Mouse (Mus musculus): ENCODE data around the gene Il34. TPM values are rescaled to one million over a fixed set of nuclear protein-coding genes. Genes with fewer than 3 reads are reported as not detected.

The Il34 gene
- polyA plus RNA-seq, 1 experiment: 13.4 TPM

- DNase-seq (ENCODE audit: low spot score): no peak
Observed at GRCm38 (mm10) chr8:110708429-110708828, 97.3 kb downstream of the Il34 start.

DNA sequence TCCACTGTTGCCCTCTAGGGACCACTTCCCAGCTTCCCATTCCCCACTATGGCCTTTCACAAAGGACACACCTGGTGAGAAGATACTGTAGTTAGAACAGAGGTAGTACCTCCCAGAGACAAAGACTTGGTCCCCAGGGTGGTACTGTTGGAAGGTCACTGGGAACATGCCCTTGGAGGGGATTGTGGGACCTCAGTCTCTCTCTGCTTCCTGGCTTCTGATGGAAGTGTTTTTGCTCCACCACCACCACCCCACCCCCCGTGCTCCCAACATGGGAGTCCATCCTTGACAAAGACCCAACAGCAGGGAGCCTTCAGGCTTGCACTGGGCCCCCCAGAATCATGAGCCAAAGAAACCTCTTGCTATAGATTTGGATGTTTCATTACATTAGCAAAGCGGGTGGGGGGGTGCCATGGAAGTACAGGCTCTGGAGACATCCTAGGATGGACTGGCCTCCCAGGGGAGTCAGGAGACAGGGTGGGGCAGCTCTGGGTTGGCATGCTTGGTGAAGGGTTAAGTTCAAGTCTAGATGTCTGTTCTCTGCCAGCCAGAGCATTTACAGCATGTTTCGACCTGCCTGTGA, 99.3 kb downstream of the Il34 start:
- peak; percentile 16 for DNase-seq (ENCODE audit: low spot score)

GRCm38 (mm10) chr8:110705391-110706287, 100.1 kb downstream of the Il34 start:
- no peak for DNase-seq (ENCODE audit: low spot score)

GRCm38 (mm10) chr8:110704103-110704502, 101.6 kb downstream of the Il34 start:
- no peak for DNase-seq (ENCODE audit: low spot score)

DNA sequence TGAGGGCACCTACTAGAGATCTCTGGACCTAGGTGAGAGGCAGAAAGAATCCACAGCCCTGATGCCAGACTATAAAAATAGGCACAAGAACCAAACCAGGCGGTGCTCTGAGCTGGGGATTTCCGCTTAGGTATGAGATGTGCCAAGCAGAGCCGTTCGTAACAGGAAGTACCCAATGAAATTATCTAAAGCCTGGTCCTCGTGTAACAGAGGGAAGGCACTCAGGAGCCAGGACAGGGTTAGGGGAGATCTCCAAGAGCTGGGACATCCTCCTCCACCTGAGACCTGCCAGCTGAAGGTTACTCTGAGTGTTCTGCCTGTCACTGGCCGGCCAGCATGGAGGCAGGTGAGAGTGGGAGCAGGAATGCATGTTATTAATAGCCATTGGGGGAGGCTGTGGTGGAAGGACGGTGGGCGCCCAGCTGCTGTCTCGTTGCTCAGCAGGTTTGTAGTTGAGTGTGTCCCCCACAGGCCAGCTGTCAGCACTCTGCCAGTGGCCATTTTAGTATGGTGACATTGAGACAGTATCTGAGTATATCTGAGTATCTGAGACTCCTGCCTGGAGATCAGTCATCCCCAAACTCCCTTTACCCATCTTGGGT, 102.2 kb downstream of the Il34 start:
- DNase-seq (ENCODE audit: low spot score): no peak

DNA sequence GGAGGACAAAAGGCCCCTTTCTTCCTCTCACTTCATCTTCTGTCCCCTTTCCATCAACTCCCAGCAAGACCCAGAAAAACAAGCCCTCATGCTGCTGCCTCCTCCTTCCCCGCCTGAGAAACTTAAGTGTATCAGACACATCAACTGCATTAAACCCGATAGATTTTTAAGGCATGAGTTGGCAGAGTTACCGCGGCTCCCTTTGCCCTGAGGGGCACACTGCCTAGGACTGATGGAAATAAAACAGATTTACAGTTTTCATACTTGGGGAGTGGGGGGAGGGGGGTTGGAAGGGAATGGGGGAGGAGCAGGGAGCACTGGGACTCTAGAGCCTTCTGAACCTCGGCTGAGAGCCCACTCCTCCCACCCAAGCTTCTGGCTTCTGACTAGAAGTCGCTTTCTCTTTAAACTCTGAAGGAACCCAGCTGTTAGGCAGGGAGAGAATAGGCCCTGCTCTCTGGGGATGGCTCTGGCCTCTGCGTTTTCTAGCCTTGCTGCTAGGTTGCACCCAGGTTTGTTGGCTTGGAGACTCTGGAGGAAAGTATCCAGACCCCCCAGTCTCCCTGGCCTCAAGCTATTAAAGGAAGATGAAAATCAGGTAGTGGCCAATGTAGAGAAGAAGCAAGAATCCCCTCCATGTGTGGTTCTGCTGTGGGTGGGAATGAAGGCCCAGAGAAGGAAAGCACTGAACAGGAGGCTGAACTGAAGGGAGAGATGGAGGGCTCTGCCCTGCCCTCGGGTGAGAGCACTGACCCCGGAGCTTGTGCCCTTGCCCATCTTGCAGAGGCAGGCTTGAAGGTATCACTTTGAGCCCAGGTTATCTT, 102.9 kb downstream of the Il34 start:
- no peak for DNase-seq (ENCODE audit: low spot score)

DNA sequence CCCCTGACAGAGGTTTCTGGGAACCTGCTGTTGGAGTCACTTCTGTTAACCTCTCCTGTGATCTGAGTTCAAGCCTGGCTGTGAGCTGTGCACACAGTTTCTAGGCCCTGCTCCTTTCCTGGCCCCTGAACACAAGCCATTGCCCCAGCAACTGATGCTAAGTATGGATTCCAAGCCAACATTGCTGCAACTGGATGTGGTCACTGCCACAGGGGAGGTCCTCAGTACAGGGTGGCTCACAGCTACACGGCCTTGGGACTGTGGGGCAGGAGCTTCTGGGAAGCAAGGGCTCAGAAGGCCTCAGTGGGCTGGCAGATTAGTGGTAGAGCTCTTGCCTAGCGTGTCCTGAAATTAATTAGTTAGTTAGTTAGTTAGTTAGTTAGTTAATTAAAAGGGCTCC, 105.2 kb downstream of the Il34 start:
- DNase-seq (ENCODE audit: low spot score): no peak

GRCm38 (mm10) chr8:110699501-110699900, 106.2 kb downstream of the Il34 start:
- DNase-seq (ENCODE audit: low spot score): no peak

- no peak for DNase-seq (ENCODE audit: low spot score)
Observed at GRCm38 (mm10) chr8:110698098-110698497, 107.6 kb downstream of the Il34 start.

DNA sequence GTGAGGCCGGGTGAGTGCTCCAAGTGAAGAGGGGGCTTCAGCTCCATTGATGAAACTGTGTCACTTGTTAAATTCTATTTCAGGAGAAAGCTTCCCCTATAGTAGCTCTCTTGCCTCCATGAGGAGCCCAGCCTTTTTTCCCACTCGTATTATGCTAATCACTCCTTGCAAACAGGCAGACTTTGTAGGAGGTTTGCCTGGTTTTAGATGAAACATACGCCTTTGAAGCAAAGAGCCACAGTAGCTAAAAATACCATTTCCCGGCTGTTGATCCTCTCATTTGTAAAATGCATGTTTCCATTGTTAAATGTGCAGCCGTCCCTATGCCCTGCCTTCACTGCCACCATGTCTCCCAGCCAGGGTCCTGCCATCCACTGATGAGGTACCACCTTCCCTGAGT, 108.2 kb downstream of the Il34 start:
- DNase-seq (ENCODE audit: low spot score): no peak

DNA sequence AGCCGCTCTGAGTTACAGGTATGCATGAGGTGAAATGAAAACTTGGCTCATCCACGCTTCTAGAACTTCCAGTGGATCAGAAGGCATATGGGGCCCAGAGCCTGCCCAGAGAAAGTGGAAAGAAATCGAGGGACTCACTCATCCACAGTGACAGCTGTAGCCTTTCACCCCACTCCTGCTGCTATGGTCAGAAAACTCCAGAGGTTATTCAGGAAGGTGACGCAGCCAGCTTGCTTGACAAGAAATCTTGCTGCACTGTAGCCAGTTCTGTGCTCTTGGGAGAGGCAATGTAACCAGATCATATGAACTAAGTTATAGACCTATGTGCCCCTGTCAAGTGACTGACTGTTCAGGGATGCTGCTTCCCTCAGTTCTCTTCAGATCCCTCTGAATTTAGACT, 109.7 kb downstream of the Il34 start:
- no peak for DNase-seq (ENCODE audit: low spot score)

- no peak for DNase-seq (ENCODE audit: low spot score)
Observed at GRCm38 (mm10) chr8:110695431-110695830, 110.3 kb downstream of the Il34 start.

DNA sequence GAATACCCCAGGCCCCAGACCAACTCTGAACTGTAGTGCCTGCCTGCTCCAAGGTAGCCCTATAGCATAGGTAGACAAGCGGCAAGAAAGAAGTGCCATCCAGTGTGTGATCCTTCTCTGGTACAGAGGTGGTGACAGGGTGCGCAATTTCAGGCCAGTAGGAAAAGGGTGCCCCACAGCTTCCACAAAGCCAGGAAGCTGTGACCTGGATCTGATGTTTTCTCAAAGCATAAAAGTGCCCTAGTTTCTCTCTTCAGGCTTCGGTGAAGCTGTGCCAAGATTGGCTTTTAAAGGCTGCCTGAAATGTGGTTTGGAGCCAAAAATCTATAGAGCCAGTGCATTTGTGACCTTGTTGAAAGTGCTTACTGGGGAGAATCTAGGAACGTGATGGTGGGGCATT, 110.9 kb downstream of the Il34 start:
- DNase-seq (ENCODE audit: low spot score): no peak

DNA sequence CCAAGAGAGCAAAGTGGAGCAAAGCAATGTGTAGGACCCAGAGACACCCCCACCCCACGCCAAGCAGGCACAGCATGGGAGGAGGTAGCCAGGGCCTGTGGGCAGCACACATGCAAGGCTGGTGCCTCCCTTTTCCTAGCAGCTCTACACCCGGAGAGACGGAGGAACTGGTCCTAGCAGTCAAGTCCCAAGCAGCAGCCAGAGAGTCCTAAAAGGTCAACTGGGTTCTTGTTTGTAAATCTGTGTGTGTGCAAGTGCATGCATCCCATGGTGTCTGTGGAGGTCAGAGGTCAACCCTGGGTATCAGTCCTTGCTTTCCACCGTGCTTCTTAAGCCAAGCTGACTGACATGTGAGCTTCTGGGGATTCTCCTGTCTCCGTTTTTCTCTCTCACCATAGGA, 111.5 kb downstream of the Il34 start:
- no peak for DNase-seq (ENCODE audit: low spot score)

Other genes starting within 250 kb of the Il34 start
- gene Vac14, start 187.3 kb downstream of the Il34 start, polyA plus RNA-seq (2012; rRNA removed): 20.5 and 21.8 TPM in 2 replicates
- gene Mtss1l, start 84.4 kb downstream of the Il34 start, polyA plus RNA-seq (2012; rRNA removed): 28.7 and 47.5 TPM in 2 replicates
- gene Cog4, start 40.7 kb upstream of the Il34 start, polyA plus RNA-seq (2012; rRNA removed): 40.9 and 43.1 TPM in 2 replicates
- 32.3 and 37.1 TPM in 2 replicates for gene Sf3b3, start 40.9 kb upstream of the Il34 start, polyA plus RNA-seq (2012; rRNA removed)
- 9.4 and 9.8 TPM in 2 replicates for gene Fuk, start 96.6 kb upstream of the Il34 start, polyA plus RNA-seq (2012; rRNA removed)
- gene St3gal2, start 114.0 kb upstream of the Il34 start, polyA plus RNA-seq (2012; rRNA removed): 20.2 and 25.4 TPM in 2 replicates
- 28.4 and 33.3 TPM in 2 replicates for gene Ddx19a, start 191.9 kb upstream of the Il34 start, polyA plus RNA-seq (2012; rRNA removed)
- 6.2 and 7.7 TPM in 2 replicates for gene Ddx19b, start 225.8 kb upstream of the Il34 start, polyA plus RNA-seq (2012; rRNA removed)
- gene Aars, start 227.2 kb upstream of the Il34 start, polyA plus RNA-seq (2012; rRNA removed): 30.3 and 31.7 TPM in 2 replicates

All from urinary bladder, adult 2 months (tissue).